Mouse (Mus musculus): ENCODE measurements around the gene Tle3. TPM values are rescaled to one million over a fixed set of nuclear protein-coding genes. Genes with fewer than 3 reads are reported as not detected.

Tle3 gene
- polyA plus RNA-seq, 1 experiment from 2014 or later = 36.0 TPM

DNA sequence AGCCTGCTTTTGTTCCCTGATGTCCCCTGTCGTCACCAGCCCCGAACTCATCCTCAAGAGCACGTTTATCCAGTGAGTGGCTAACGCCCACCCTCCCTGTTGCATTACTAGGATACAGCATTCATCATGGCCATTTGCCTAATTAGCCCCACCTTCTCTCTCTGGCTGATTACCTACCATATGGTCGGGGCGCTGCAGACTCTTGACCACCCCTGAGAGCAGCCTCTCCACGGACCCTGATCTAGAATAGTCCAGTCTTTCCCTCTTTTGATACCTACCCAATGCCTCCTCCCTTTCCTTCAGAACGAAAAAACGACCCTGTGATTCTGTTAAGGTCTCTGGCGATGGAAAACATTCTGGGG lies 85.0 kb downstream of the Tle3 start:
- Histone ChIP-seq H3K36me3 (no peaks in the 10 kb centered on the region), H3K4me3 (replicated peaks) (no peak overlapping the region), H3K27me3 (peaks cover 4% of the 10 kb centered on the region; the same call in 1 of the 2 replicates), H3K4me2 (replicated peaks) (no peak overlapping the region), H3K9ac (no peak overlapping the region), H3K27ac (replicated peaks) (no peak overlapping the region), H3K4me1 (0 out of 2 replicates have a peak, but pooled peaks cover 9% of the 10 kb centered on the region), H3K9me3 (replicated peaks) (no peaks in the 10 kb centered on the region)
- 51% methylated on average over 10 of the region's 10 CpGs for WGBS
- no peak; the same call in 1 of the 2 replicates for ATAC-seq (ENCODE audit: insufficient number of reproducible peaks, low FRiP score, low TSS enrichment, low read depth)

DNA sequence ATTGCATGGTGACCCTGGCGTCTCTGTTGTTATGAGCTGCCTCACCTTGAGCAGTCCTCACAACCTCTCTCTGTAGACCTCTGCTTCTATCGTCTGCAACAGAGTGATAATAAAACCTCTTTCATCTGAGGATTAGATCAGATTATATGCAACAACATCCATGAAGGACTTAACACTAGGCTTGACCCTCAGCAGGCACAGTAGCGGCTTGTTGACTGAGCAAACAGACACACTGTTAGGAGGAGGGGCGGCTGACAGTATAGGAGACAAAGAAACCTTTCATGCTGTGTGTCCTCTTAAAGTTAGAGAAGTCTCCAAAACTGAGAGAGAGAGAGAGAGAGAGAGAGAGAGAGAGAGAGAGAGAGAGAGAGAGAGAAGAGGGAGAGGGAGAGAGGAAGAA lies 89.7 kb downstream of the Tle3 start:
- ATAC-seq (ENCODE audit: insufficient number of reproducible peaks, low FRiP score, low TSS enrichment, low read depth) = no peak
- peaks cover 4% of the 10 kb centered on the region; the same call in 1 of the 2 replicates for H3K27me3 ChIP-seq
- H3K9me3 ChIP-seq (replicated peaks) = peaks cover 4% of the 10 kb centered on the region; the same call in 1 of the 2 replicates
- H3K4me2 ChIP-seq (replicated peaks) = no peak overlapping the region
- H3K9ac ChIP-seq = no peak overlapping the region
- H3K4me3 ChIP-seq (replicated peaks) = no peak overlapping the region
- 30% methylated on average over 4 of the region's 4 CpGs for WGBS
- H3K27ac ChIP-seq (replicated peaks) = no peak overlapping the region
- H3K36me3 ChIP-seq = no peaks in the 10 kb centered on the region
- H3K4me1 ChIP-seq = 0 out of 2 replicates have a peak, but pooled peaks cover 8% of the 10 kb centered on the region

DNA sequence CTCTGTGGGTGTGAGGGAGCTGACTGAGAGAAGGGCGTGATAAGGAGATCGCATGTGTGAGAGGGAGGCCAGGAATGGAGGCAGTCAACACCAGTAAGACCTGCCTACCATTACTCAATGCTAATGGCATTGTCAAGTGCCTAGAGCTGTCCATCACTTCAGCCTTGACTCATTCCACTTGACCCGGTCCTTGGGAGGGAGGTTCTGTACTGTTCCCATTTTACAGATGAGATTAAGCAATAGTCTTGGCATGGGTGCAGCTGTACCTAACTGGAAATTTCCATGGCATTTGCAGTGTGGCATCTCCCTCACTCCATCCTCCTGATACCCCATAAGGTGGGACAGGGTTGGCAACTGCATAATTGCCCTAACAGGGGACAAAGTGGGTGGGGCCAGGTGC lies 95.3 kb downstream of the Tle3 start:
- H3K36me3 ChIP-seq = no peaks in the 10 kb centered on the region
- 81% methylated on average over 3 of the region's 3 CpGs for WGBS
- H3K27ac ChIP-seq (replicated peaks) = no peak overlapping the region
- H3K4me2 ChIP-seq (replicated peaks) = no peak overlapping the region
- no peak overlapping the region for H3K4me3 ChIP-seq (replicated peaks)
- no peak for ATAC-seq (ENCODE audit: insufficient number of reproducible peaks, low FRiP score, low TSS enrichment, low read depth)
- H3K9me3 ChIP-seq (replicated peaks) = peaks cover 4% of the 10 kb centered on the region; the same call in 1 of the 2 replicates
- peaks cover 13% of the 10 kb centered on the region for H3K4me1 ChIP-seq
- H3K27me3 ChIP-seq = no peaks in the 10 kb centered on the region
- no peak overlapping the region for H3K9ac ChIP-seq

All from embryonic facial prominence, embryonic 15.5 days (tissue).